Mouse (Mus musculus) testis, adult 2 months (tissue): ENCODE measurements around the gene Olfr39.

Source experiments
- CTCF ChIP-seq: fragments of 200-500 bp; IDR thresholded peaks from 2 replicates; pipeline ENCODE4 v1.5.1; 2012; ENCODE audit warnings: low read depth, mild to moderate bottlenecking, inconsistent platforms, low read length, moderate library complexity; ENCODE audit not compliant: control insufficient read depth, insufficient read depth, insufficient replicate concordance
- POLR2A ChIP-seq: fragments of 200-500 bp; IDR thresholded peaks from 2 replicates; pipeline ENCODE4 v1.6.1; 2012; ENCODE audit warnings: low read depth, mild to moderate bottlenecking, inconsistent platforms, low read length, moderate library complexity; ENCODE audit not compliant: control insufficient read depth

DNA sequence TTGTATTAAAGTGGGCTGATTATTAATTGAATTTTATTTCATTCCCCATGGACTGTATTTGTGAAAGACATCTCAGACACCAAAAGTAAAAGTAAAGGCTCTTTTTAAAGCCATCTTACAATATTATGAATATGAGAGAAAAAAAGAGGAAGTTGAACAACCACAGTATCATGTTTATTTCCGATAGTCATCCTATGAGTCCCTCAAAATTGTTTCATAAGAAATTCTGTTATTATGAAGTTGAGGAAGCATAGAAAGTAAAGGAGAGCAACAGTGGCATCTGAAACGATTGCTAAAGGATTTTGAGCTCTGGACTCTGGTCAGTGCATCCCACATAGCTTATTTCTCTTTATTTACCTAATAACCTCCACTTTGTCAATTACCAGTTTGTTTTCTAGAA, 44.8 kb upstream of the Olfr39 start:
- no peak for TF ChIP-seq POLR2A
- TF ChIP-seq CTCF, result no peak
